Mouse (Mus musculus): ENCODE measurements around the gene Nptxr.

The Nptxr gene

DNA sequence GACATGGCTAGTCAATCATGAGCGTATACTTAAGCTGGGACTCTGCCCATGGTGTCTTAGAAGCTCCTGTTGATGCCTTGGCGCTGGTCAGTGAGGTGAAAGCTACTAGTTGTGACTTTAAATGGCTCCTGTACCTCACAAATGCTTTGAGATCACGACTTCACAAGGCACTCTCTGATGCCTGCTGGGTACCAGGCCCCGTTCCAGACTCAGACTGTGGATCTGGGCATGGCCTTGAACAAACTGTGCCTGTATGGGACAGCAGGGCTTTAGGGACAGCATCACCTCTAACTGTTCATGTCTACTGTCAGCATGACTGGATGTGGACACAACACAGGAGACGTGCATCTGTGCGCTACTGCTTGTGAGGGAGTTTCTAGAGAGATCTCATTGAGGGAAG lies 13.7 kb downstream of the Nptxr start:
- DNase-seq (ENCODE audit: low spot score in 2 of 2): no peak

DNA sequence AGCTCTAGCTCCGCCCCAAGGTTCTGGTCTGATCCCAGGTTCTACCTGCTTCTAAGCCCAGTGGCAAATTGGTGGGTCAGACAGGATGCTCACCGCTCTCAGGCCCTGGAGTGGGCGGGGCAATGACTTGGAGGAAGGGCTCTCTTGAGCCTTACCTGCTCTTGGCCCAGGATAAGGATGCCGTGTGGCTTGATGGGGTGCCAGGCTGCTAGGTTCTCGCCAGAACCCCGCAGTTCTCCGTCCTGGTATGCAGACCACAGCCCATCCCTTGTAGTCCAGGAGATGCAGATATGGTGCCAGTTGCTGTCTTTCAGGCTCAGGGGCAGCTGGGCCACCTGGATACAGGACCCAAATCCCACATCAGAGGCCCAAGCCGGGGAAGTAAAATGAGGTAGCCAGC lies 14.5 kb downstream of the Nptxr start:
- peak in 1 of 2 experiments; percentile 20 for DNase-seq (ENCODE audit: low spot score in 2 of 2)

DNA sequence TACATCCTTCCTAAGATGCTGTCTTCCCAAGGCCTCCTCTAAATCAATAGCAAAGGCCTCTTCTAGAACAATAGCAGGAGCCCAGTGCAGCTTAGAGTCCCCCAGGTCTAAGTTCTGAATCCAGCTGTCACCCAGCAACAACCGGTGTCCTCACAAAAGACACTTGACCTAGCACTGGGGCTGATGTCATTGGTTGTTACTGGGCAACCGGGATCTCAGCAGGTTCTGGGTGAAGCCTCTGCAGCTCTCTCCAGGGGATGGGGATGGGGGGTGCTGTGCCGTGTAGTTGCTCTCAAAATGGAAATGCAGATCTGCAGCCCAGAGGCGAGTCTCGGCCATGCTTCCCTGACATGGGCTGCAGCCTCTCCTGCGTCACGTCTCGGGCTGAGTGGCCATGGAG lies 16.8 kb downstream of the Nptxr start:
- DNase-seq (ENCODE audit: low spot score in 2 of 2): peak; percentile 40 to 44

DNA sequence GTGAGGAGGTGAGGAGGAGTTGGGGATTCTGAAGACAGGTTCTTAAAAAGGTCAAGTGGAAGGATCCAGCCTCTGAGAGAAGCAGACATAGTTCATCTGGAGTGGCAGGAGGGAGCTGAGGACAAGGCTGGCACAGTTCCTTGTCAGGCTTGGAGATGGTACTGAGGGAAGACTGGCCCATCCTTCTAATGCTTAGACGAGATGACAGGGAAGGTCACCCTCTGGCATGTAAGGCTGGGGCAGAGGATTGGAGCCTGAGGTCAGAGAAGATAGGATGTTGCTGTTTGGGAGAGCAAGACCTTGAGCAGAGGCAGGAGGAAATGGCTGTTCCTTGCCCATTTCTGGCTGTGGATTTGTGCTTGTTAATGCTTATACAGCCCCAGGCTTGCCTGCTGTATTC lies 19.5 kb downstream of the Nptxr start:
- DNase-seq (ENCODE audit: low spot score in 2 of 2): peak in 1 of 2 experiments; percentile 16

DNA sequence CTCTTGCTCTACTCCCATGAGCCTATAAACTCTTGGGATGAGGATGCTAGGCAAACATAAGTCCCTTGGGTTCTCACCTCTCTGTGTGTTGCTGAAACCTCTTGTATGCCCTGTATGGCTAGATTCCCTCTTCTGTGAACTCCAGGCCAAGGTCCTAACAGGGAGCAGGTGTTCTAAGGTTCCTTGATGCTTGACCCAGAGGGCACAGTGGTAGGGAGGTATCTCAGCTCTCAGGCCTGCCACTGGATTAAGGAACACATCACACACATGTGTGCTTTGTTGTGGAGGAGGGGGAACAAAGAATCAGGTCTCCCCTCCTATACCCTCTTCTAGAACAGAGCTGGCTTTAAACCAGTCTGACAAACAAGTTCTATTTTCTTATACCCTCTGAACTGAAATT lies 26.8 kb downstream of the Nptxr start, which contains the start of gene Dnal4:
Dnal4 (minus strand) TSS at position 101 of the 400 bp plus-strand sequence.
- DNase-seq (ENCODE audit: low spot score in 2 of 2): no peak

DNA sequence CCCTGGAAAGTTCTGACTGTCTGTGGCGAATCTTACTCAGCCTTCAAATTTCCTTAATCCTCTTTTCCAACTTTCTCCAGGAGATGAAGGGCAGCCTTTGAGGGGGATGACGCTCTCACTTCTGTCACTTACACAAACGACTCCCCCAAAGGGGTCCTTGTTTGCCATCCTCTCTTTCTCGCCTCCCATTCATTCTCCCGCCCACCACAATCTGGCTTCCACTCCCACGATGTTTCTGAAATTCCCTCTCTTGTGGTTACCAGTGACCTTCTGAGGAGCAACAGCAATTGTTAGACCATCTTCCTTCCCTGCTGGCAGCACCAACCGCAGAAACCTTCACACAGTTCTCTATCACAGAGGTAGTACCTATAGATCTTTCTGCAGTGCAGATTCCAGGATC lies 28.9 kb downstream of the Nptxr start:
- DNase-seq (ENCODE audit: low spot score in 2 of 2): no peak

DNA sequence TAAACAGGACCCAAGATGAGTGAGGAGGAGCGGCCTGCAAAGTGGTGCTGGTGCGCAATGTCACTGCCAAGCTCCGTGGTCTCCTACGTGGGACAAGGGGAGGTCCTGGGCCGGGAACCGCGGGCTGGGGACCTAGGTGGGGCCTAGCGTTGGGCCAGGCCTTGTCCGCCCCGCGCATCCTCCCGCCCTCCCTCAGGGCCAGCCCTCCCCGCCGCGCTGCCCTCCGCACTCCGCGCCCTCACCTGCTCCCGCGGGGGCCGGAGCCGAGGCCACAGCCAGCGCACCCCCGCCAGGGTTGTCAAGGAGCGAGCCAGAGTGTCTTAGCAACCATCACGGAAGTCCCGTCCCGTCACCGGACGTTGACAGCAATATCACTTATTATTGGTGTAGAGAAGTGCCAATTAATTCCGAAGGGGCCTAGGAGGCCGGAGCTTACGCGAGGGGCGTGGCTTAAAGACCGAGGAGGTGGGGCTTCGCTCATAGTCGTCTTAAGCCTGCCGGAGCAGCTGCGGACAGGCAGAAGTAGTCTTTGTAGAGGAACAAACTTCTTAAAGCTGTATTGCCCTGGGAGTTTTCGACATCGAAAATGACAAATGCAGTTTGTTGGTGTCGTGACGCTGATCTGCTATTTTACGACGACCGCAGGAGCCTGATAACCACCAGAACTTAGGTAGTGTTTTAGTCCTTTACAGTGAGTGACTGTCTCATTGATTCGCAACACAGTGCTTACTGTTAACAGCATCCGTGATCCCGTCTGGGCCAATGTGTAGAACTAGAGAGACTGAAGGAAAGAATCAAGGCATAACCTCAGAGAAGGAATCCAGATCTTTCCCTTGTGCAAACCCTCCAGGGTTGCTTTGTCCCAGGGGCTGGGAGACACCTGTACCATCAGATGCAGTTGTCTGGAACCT lies 30.2 kb downstream of the Nptxr start:
- DNase-seq (ENCODE audit: low spot score in 2 of 2): peak; percentile 97 to 98

DNA sequence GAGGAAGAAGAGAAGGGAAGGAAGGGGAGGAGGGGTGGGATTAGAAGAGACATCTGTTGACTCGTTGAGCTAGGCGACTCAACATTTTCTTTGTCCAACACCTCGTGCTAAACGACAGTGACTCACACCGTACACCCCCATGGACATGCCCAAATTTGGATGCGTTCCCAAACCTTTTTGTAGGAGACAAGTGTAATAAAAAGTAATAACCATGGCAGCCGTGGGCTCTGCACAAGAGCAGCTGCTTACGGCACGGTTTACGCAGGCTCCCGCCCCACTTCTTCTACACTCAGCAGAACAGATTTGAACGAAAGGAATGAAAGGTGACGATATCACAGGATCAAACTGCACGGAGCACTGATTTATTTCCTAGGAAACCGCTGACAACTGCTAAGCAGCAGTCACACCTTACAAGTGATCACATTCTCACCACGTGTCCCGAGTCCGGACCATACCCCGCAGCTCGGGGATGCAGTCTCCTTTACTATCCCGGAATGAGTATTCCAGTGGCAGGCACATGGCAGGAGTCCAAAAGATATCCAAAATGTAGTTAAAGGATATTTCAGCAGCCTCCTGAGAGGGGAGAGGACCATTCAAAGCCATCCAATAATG lies 33.8 kb downstream of the Nptxr start:
- DNase-seq (ENCODE audit: low spot score in 2 of 2): peak; percentile 54 to 74

DNA sequence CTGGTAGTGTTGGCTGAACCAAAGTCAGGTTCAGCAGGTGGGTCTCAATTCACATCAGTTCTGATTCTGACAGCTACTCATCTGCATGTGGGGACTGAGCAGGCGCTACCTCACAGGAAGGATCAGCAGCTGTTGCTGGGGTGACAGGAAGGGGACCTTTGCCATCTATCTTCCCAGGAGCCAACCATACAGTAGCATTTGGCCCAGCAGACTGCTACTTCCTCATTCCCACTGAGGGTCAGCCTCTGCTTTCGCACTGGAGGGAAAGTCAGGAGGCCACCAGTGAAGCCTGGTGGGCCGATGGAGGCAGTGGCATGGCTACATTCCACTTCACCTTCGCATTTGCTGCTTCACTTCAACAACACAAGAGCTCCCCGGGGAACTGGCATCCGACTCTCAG lies 36.3 kb downstream of the Nptxr start:
- peak in 1 of 2 experiments; percentile 27 for DNase-seq (ENCODE audit: low spot score in 2 of 2)

DNA sequence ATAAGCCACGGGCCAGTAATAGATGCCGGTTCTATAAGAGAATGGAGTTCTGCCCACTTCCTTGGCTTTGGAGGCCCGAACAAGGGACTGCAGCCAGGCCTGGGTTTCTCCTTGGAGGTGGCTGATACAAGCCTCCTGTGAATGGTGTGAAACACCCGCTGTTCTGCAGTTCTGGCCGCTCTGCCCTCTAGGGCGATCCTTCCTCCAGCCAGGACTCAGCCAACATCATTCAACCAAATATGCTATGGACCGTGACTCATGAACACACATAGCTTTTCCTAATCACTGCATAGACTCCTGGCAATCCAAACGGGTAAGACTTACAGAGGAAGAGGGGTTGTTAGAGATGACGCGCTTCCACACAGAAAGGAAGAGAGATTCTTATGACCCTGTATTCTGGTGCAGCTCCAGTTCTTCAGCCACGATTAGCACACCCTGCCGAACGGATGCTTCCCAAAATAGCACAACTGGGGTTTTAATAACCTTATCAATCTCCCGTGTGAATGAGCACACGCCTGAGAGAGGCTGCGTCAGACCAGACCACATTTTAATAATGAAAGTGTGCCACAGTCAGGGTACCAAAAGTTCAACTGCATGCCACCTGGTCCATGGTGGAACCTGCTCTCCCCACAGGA lies 37.1 kb downstream of the Nptxr start:
- DNase-seq (ENCODE audit: low spot score in 2 of 2): peak in 1 of 2 experiments; percentile 17

DNA sequence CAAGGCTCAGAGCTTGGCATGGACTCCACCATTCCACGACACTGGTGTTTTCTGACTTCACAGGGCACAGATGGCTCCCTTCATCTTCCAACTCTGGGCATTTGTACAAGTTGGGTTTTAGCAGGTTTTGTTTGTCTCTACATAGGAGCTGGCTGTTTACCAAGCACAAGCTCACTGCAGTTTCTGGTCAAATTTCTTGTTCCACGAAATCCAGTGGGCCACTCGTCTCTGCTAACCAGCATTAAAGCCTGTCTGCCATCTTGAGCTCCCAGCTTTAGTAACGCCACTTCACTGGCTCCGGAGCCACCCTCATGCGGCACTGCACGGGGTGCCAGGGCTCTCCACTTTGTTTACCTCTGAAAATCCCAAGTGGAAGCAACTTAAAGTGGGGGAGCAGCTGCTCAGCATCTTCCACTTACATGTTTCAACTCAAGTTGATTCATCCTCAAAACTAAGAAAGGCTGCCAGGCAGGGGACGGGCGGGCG lies 37.9 kb downstream of the Nptxr start:
- peak; percentile 50 to 67 for DNase-seq (ENCODE audit: low spot score in 2 of 2)

DNA sequence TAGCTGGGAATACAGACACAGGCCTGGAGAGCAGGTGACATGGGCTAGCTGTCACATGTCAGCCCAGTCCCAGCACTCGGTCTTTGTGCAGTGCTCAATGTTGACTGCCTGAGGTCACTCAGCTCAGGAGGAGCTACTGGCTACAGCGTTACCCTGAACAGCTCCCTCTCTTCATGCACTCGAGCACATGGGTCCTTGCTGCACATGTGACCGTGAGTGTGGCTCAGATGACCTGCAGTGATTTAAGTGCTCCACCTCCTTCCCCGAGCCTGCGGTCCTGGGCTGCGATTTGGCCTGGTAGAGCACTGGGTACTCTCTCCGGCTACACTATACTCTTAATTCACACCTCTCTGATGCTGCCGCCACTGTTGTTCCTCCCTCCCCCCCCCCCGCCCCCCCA lies 38.4 kb downstream of the Nptxr start:
- peak in 1 of 2 experiments; percentile 20 for DNase-seq (ENCODE audit: low spot score in 2 of 2)

DNA sequence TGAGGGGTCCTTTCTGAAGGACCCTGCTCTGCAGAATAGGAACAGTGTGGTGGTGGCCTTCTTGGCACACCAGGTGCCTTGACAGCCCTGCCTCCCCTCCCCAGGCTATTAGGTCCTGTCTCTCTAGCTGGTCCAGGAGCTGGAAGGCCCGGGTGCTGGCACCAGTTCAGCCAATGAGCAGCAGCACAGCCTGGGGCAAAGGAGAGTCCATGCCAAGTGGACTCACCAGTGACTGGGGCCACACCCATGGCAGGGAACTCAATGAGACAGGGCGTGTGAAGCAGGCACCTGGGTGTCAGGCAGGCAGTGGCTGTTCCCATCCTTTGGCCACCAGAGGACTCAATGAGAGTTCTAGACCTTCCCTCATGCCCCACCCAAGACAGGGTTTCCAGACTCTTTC lies 39.2 kb downstream of the Nptxr start:
- DNase-seq (ENCODE audit: low spot score in 2 of 2): peak; percentile 51 to 59

DNA sequence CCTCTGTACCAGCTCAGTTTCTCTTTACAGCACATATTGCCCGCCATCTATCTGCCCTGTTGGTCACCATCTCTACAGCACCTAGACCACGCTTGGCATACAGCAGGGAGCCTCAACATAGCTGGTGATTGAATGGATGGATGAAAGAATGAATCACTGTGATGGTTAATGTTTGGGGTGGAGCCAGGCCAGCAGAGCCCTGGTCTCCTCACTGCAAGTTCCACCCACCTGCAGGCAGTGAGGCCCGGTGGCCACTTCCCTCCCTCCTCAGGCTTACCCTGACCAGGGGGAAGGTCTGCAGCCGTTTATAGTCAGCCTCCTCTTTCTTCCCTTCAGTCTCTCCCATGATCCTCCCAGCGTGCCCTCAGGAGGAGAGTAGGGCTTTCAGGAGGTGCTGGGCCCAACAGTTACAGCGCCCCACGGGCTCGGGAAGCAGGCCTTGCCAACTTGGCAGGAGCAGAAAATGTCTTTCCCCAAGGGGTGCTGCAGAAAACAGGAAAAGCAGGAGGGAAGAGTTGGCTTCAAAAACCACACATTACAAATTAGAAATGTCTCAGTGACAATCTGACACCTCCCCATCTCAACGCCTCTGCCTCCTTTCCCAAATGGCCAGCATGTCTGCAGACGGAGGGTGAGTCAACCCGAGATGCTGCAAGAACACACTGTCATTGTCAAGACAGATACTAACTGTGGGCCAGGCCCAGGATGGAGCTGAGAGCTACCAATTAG lies 39.9 kb downstream of the Nptxr start:
- DNase-seq (ENCODE audit: low spot score in 2 of 2): peak; percentile 57 to 72

DNA sequence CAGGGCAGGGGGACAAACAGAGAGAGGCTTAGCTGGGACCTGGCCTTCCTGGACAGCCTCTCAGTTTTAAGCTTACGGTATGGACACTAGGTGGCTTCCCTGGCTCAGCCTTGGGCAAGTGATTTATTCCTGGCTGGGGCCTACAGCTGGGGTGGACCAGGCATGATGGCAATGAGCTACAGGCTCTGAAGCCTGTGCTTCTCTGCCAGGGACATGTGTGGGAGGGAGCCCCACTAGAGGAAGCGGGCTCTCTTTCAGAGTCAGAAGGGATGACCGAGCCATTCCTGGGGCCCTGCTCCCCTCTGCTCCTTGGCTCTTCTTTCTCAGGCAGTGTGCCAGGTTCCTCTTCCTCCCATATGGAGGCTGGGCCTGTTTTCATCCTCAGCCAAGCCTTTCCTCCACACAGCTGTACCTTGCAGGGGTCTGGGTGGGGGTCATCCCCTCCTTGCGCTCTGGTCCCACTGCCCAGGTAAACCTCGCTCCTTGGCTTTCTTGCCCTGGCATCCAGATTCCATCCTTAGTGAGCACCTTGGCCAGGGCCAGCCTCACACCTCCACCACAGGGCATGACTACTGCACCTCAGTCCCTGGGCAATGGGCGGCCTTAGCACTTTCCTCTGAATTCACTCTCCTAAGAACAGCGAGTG lies 40.8 kb downstream of the Nptxr start:
- peak; percentile 41 to 43 for DNase-seq (ENCODE audit: low spot score in 2 of 2)

DNA sequence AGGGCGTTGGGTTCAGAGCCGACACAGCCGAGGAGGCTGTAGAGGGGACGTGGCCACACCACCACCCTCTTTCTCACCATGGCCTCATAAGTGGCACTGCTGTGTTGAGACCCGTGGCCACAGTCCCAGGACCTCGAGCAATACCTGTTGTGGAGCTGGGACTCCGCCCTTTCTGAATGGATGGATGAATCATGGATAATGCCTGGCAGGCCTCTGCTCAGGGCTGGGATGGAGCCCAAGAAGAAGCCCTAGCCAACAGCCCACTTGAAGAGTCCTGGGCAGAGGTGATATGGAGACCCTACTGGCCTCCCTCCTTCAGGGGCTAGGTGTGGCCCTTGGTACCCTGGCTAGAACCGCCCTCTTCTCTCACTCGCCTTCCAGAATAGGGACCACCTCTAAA lies 41.6 kb downstream of the Nptxr start:
- DNase-seq (ENCODE audit: low spot score in 2 of 2): peak in 1 of 2 experiments; percentile 20

DNA sequence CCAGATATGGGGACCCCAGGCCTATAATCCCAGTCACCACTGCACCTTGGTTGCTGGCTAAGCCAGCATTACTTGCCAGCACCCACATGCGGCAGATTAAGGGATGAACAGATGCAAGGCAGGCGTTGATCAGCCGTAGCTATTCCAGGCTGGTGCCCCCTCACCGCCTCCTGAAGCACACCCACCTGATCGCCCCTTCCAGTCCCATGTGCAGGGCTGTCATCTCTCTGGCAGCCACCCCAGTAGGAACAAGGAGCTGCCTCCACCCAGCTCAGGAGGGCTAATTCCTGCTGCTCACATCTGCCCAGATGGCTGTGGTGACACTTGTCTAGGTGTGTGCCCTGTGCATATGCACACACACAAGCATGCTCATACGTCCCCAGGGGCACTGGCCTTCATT lies 43.6 kb downstream of the Nptxr start:
- peak in 1 of 2 experiments; percentile 52 for DNase-seq (ENCODE audit: low spot score in 2 of 2)

DNA sequence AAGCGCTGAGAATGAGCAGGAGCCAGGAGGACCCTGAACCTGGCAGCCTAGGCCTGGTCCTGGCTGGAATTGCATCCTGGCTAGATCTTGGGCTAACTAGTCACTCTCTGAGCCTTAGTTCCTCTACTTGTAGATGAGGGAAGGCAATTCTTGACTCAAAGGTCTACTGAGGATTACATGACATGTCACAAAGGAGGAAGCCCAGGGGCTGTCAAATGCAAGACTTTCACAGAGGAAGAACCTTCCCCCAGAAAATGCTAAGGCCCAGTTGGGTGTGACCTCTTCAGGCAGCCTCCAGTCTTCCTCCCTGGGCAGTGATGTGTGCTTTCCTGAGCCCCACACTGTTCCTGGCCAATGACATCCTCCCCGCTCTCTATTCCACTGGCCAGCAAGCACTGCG lies 47.4 kb downstream of the Nptxr start:
- peak in 1 of 2 experiments; percentile 19 for DNase-seq (ENCODE audit: low spot score in 2 of 2)

DNA sequence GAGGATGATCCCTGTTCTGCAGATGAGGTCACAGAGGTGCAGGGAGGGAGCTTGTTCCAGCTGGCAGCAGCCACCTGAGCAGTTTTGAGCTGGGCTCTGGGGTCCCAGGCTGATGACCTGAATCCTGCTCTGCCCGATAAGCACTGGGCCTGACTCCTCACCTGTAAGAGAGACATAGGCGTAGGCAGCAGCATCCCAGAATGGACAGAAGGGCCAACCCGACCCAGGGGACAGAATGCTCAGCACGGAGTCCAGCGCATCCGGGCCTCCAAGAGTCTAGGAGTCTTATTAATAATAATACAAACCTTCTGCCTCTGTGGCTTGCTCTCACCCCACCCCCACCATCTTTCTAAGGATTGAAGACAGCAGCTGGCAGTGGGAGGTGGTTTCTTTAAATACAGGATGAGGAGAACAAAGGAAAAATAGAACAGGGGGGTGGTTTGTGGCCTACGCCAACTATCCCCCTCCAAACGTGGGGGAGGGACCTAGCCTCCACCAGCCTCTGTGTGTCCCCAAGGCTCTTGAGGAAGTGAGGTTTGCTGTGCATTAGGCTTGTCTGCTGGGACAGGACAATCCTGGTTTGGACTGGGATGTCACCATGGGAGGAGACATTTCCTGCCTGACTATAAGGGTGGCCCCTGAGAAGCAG lies 48.5 kb downstream of the Nptxr start:
- peak; percentile 64 to 72 for DNase-seq (ENCODE audit: low spot score in 2 of 2)

DNA sequence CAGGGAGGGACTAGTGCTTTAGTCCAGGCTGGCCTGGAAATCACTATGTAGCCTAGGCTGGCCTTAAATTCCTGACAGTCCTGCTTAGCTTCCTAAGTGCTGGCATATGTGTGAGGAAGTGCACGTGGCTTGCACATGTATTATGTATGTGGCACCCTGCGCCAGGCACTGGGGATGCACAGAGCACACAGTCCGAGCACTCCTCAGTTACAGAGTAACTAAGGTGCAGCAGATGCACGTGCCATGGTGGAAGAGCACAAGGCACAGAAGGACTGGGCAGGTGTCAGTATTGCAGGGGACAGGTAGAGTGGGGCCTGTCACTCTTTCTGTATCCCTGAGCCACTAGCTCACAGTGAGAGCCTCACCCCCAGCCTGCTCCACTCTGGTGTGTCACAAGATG lies 49.4 kb downstream of the Nptxr start:
- DNase-seq (ENCODE audit: low spot score in 2 of 2): no peak

DNA sequence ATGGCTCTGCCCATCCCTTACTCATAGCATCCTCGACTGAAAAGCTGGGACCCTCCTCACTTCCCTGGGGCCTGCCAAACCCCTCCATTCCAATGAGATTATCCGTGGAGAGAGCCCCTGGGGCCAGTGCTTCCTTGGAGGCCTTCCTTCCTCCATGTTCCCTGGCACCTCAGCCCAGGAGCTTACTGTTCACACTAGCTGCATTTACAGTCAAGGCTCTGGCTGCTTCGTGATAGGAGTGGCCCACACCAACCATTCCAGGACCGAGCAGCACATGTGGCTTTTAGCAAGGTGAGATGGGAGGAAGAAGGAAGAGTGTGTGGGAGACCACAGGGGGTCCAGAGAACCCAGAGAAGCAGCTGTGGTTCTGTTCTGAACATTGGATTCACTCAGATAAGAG lies 50.7 kb downstream of the Nptxr start:
- no peak for DNase-seq (ENCODE audit: low spot score in 2 of 2)
